Mouse (Mus musculus): ENCODE results near the gene Gpr61.

GRCm38 (mm10) chr3:108203621-108204325 is 49.1 kb upstream of the Gpr61 start:
- TF ChIP-seq CTCF (IDR thresholded peaks at IDR 0.05; ENCODE audit: low read depth, low read length) (peak; percentile 91), GATA1 (IDR thresholded peaks at IDR 0.05; ENCODE audit: borderline replicate concordance, low read length) (no peak)

Measured in G1E (cell line).